Mouse (Mus musculus) limb, embryonic 12.5 days (tissue): ENCODE measurements around the gene Trpm4. TPM values are rescaled to one million over a fixed set of nuclear protein-coding genes. Genes with fewer than 3 reads are reported as not detected.
A peak's percentile ranks its signal among the peaks of the same experiment; 100 is the strongest.
"Not testable (repeated sequence)": the region's sequence is repeated elsewhere in the genome, so short reads cannot be mapped to it uniquely, and the experiment has no call there.

Source experiments
- ATAC-seq: fragments of 200-750 bp; cut with Nextera tagmentation; 2 replicates; pipeline ENCODE4 v1.8.0; 2017; ENCODE audit warnings: low read depth, moderate TSS enrichment; ENCODE audit not compliant: insufficient number of reproducible peaks, insufficient read depth, low FRiP score, low TSS enrichment
- H3K27ac ChIP-seq: fragments of 300-500 bp; sonication (generic); 2 replicates; pipeline ENCODE4 v1.5.1; 2016; ENCODE audit warnings: mild to moderate bottlenecking, moderate library complexity
- H3K27me3 ChIP-seq: fragments of 300-500 bp; sonication (generic); 2 replicates; pipeline ENCODE4 v1.6.1; 2016; ENCODE audit warnings: mild to moderate bottlenecking, moderate library complexity
- H3K36me3 ChIP-seq: fragments of 300-500 bp; sonication (generic); 2 replicates; pipeline ENCODE4 v1.6.1; 2016; ENCODE audit warnings: mild to moderate bottlenecking, moderate library complexity
- H3K4me1 ChIP-seq: fragments of 300-500 bp; sonication (generic); replicated peaks from 2 replicates; pipeline ENCODE4 v1.6.1; 2016
- H3K4me2 ChIP-seq: fragments of 300-500 bp; sonication (generic); 2 replicates; pipeline ENCODE4 v1.6.1; 2016; ENCODE audit warnings: mild to moderate bottlenecking, moderate library complexity
- H3K4me3 ChIP-seq: fragments of 300-500 bp; sonication (generic); replicated peaks from 2 replicates; pipeline ENCODE4 v1.5.1; 2016; ENCODE audit warnings: mild to moderate bottlenecking
- H3K9ac ChIP-seq: fragments of 300-500 bp; sonication (generic); replicated peaks from 2 replicates; pipeline ENCODE4 v1.6.1; 2016; ENCODE audit warnings: mild to moderate bottlenecking, moderate library complexity
- H3K9me3 ChIP-seq: fragments of 300-500 bp; sonication (generic); 2 replicates; pipeline ENCODE4 v1.6.1; 2016; ENCODE audit warnings: mild to moderate bottlenecking, moderate library complexity
- WGBS: fragments of 180-500 bp; shearing (Covaris S2); methylation state at CpG from one replicate; pipeline ENCODE4 v1.1.7; 2016; 5-methylcytosine and 5-hydroxymethylcytosine counted together
- polyA plus RNA-seq: library from polyadenylated mRNA; unstranded; fragments of >200 nt; fragmentation: Nextera tagmentation; extraction: Ambion mirVana; gene quantifications from 2 replicates; pipeline ENCODE4 v1.2.1, GENCODE M21; 2016

The Trpm4 gene
- polyA plus RNA-seq, 1 experiment from 2014 or later: 16.1 TPM

DNA sequence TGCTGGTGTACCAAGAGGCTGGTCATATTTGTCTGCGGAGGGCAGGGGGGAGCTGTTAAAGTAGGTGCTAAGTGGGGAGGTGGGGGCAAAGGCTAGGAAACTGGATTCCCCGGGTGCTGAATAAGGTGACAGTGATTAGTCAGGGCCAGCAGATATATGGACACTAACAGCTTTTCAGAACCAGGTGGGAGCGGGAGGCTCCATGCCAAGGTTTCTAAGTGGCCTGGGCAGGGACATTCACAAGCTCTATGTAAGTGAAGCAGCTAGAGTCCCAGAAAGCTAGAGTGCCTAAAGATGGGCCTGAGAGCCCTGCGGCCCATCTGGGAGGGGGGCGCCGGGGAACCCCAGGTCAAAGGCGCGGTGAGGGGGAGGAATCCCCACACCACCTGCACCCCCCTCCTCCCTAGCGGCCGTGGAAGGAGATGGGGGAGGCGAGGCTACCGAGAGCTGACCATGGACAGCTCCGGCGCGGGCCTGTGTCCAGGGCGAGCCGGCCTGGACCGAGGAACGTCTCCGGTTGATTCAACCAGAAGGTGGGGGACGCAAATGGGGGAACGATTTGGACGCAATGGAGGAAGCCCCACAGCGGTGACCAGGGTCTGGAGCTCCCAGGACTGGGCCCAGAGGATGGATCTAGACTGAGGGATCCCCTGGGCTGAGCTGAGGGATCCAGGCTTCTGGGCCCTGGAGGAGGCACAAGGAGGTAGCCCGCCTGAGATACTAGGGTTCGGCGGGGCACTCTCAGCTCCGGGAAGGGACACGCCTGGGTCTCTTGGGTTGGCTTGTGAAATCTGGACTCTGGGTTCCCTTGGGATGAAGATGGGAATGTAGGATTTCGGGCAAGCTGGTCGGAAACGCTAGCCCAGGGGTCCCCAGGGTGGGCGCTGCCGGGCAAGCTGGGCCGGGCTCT is 32.4 kb upstream of the Trpm4 start:
- ATAC-seq: 0 out of 2 replicates have a peak, but pooled peaks have one; percentile 5
- Histone ChIP-seq H3K36me3 (no peaks in the 10 kb centered on the region), H3K4me1 (peaks cover 39% of the 10 kb centered on the region), H3K4me3 (peak overlapping the region; percentile 66), H3K9me3 (no peaks in the 10 kb centered on the region), H3K27ac (no peak overlapping the region), H3K9ac (peak overlapping the region; percentile 74), H3K4me2 (peak overlapping the region; percentile 95), H3K27me3 (peaks cover 85% of the 10 kb centered on the region)
- 3% methylated on average over 35 of the region's 35 CpGs for WGBS

DNA sequence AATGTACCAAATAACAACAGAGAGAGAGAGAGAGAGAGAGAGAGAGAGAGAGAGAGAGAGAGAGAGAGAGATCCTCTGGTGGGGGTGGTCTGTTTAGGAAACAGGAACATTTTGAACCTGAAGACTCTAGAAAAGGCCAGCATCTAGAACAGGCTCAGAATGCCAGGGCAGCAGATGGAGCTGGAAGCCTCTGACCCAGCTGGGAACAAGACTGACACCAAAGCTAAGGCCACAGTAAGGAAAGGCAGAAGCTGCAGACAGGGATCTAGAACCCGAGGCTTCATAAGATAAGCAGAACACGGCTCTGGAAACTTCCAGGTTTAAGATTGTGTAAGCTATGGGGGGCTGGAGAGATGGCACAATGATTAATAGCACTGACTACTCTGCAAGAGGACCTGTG is 30.4 kb upstream of the Trpm4 start:
- Histone ChIP-seq H3K36me3 (no peaks in the 10 kb centered on the region), H3K4me2 (no peak overlapping the region), H3K27ac (no peak overlapping the region), H3K9ac (no peak overlapping the region), H3K9me3 (no peaks in the 10 kb centered on the region), H3K4me1 (peaks cover 29% of the 10 kb centered on the region), H3K4me3 (no peak overlapping the region), H3K27me3 (peaks cover 87% of the 10 kb centered on the region)
- no peak for ATAC-seq
- 72% methylated on average over 2 of the region's 2 CpGs for WGBS

DNA sequence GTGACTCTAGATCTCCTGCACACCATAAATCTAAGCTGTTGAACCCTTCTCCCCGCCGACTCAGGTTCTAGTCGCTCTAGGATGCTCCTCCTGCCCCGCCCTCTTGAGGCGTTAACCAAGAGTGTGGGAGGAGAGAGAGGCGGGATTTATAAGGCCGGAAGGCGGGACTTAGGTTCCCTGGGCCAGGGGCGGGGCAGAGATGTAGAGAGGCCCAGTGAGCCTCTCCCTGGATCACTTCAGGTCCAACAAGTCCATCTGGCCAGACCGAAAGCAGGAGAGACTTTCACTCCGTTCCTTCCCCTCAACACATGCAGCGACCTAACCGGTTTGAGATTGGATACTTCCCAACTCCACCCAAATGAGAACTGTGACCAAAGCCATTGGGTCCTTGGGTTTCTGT is 29.2 kb upstream of the Trpm4 start:
- Histone ChIP-seq H3K4me1 (peaks cover 27% of the 10 kb centered on the region), H3K9ac (no peak overlapping the region), H3K4me2 (no peak overlapping the region; the same call in 1 of the 2 replicates), H3K4me3 (no peak overlapping the region), H3K27me3 (peaks cover 79% of the 10 kb centered on the region), H3K9me3 (no peaks in the 10 kb centered on the region), H3K36me3 (no peaks in the 10 kb centered on the region), H3K27ac (no peak overlapping the region)
- WGBS: 3% methylated on average over 13 of the region's 13 CpGs
- ATAC-seq: no peak

DNA sequence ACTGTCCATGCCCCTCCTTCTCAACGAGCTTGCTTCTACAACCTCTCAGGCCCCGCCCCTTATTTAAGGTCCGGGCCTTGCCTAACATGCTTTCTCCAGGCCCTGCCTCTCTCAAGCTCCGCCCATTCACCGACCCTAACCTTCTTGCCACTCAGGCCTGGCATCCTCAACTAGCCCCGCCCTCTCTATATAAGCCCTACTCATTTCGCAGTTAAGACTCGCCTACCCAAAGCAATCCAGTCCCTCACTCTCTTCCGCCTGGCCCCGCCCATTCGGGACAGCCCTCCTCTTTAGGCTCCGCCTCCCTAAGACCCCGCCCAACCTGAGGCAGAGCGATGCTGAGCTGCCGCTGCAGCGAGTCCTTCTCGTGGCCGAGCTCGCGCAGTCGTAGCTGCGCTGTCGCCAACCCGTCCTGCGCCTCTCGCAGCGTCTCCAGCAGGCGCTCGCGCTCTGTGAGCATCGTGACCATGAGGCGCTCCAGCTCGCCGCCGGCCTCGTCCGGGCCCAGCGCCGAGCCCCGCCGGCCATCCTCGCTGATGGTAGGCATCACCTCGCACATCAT is 27.7 kb upstream of the Trpm4 start:
- peak; percentile 75 for ATAC-seq
- Histone ChIP-seq H3K27ac (no peak overlapping the region), H3K4me3 (peak overlapping the region; percentile 50), H3K9ac (peak overlapping the region; percentile 60), H3K4me2 (peak overlapping the region; percentile 88), H3K9me3 (no peaks in the 10 kb centered on the region), H3K27me3 (peaks cover 80% of the 10 kb centered on the region), H3K36me3 (no peaks in the 10 kb centered on the region), H3K4me1 (peaks cover 22% of the 10 kb centered on the region)
- under 1% methylated on average over 43 of the region's 43 CpGs for WGBS

DNA sequence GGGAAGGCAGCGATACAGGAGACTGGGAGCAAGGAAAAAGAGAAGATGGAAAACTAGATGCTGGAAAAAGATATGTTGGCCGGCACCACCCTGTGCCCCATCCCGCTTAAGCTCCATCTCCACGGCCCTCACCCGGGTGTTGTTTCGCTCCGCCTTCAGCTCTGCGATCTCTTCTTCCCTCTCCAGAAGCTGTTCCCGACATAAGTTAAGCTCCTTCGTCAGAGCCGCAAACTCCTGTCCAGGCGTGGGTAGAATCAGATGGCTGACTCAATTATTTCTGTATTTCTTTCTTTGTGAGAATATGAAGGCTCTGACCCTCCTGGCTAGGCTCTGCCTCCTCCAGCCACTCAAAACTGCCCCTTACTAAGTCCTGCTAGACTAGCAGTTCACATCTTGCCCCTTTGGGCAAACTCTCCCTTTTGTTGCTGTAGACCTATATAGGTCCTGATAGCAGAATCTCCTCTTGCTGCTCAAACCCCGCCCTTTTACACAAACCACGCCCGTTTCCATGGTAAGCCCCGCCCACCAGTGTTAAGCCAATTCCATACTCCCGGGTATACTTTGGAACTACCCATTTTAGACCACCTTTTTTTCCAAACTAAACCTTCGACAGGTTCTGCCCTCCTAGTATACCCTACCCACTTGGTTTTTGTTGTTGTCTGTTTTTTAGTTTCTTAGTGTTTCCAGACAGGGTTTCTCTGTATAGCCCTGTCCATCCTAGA is 27.0 kb upstream of the Trpm4 start:
- no peaks in the 10 kb centered on the region for H3K9me3 ChIP-seq
- peak; percentile 7; the same call in 1 of the 2 replicates for ATAC-seq
- H3K4me3 ChIP-seq: peak overlapping the region; percentile 50
- no peak overlapping the region for H3K27ac ChIP-seq
- no peak overlapping the region for H3K9ac ChIP-seq
- no peak overlapping the region for H3K4me2 ChIP-seq
- WGBS: 49% methylated on average over 18 of the region's 18 CpGs
- H3K27me3 ChIP-seq: peaks cover 80% of the 10 kb centered on the region
- H3K36me3 ChIP-seq: no peaks in the 10 kb centered on the region
- H3K4me1 ChIP-seq: peaks cover 14% of the 10 kb centered on the region

DNA sequence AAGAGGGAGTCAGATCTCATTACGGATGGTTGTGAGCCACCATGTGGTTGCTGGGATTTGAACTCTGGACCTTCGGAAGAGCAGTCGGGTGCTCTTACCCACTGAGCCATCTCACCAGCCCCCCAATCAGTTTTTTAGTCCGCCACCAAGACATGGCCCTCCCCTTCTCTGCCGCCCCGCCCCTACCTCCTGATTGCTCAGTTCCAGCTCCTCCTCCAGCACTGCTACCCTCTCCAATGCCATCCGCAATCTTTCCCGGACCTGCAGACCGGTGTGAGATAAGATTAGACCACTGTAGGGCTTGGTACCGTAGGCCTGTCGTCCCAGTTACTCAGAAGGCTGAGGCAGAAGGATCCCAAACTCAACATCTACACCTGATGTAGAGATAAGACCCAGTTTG is 25.5 kb upstream of the Trpm4 start:
- H3K9me3 ChIP-seq, ATAC-seq, H3K9ac ChIP-seq, H3K36me3 ChIP-seq, H3K27ac ChIP-seq, H3K4me3 ChIP-seq, H3K4me2 ChIP-seq: not testable (repeated sequence)
- peaks cover 74% of the 10 kb centered on the region for H3K27me3 ChIP-seq
- WGBS: 58% methylated on average over 11 of the region's 11 CpGs
- H3K4me1 ChIP-seq: peaks cover 14% of the 10 kb centered on the region; the same call in 1 of the 2 replicates

DNA sequence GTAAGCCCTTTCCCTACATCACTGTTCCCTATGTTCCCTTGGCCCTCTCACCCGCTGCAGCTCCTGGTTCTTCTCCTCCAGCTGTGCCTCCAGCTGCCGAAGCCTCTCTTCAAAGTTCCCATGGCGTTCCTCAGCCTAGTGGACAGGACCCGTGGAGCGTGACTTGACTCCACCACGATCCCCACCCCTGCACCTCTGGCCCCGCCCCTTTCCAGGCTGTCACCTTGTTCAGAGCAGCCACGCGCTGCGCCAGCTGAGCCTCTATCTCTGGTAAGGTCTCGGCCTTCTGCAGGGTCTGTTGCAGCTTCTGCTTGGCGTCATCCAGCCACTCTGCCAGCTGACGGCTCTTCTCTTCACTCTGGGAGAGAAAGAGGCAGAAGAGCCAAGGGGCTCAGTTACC is 22.5 kb upstream of the Trpm4 start:
- Histone ChIP-seq H3K4me2 (no peak overlapping the region), H3K27me3 (peaks cover 56% of the 10 kb centered on the region), H3K4me3 (no peak overlapping the region), H3K27ac (no peak overlapping the region), H3K9me3 (no peaks in the 10 kb centered on the region), H3K9ac (no peak overlapping the region), H3K36me3 (no peaks in the 10 kb centered on the region), H3K4me1 (no peaks in the 10 kb centered on the region)
- WGBS: 51% methylated on average over 13 of the region's 13 CpGs
- ATAC-seq: no peak

DNA sequence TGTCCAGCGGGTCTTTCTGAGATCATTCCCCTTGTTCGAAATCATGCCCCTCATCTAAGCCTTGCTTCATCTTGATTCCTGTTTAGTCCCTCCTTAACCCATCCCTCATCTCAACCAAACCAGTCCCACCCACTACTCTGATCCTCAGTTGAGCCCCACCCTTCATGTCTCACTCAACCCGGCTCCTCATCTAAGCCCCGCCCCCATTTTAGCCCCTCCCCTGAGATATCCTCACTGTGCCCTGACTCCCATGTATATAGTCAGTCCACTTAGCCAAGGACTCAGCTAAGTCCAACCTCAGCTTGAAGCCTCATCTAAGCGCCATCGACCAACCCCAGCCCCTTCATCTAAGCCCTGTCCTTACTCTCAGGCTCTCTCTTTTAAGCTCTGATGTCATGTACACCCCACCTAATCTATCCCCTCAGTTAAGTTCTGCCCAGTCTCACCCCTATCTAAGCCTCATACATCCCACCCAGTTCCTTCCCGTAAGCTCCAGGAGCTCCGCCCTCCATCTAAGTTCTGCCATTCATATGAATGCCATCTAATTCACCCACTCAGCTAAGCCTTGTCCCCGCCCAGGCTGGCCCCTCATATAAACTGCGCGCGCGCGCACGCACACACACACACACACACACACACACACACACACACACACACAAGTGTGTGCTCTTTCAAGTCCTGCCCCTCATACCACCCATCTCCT is 21.9 kb upstream of the Trpm4 start:
- H3K9ac ChIP-seq: no peak overlapping the region
- 72% methylated on average over 15 of the region's 15 CpGs for WGBS
- no peak overlapping the region for H3K27ac ChIP-seq
- H3K4me3 ChIP-seq: no peak overlapping the region
- ATAC-seq: no peak
- no peak overlapping the region for H3K4me2 ChIP-seq
- peaks cover 53% of the 10 kb centered on the region for H3K27me3 ChIP-seq
- H3K36me3 ChIP-seq: no peaks in the 10 kb centered on the region
- H3K4me1 ChIP-seq: no peaks in the 10 kb centered on the region
- H3K9me3 ChIP-seq: no peaks in the 10 kb centered on the region

DNA sequence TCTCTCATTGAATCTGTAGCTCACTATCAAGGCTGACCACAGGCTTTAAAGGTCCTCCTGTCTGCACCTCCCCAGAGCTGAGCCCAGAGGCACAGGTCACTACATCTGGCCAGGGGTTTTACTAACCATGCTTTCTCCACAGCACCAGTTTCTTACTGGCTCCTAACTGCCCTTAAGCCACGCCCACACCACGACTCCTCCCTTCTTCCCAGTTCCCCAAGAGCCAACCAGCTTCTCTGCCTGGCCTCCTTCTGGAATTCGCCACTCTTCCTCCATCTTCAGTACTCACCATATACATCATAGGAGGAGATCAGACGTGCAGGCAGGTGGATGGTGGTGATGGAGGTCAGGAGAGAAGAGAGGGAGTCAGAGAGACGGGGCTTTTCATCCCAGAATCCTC is 19.5 kb upstream of the Trpm4 start:
- H3K4me3 ChIP-seq: no peak overlapping the region
- no peaks in the 10 kb centered on the region for H3K9me3 ChIP-seq
- no peak overlapping the region for H3K4me2 ChIP-seq
- 15% methylated on average over 5 of the region's 5 CpGs for WGBS
- ATAC-seq: peak; percentile 35; the same call in 1 of the 2 replicates
- no peak overlapping the region for H3K9ac ChIP-seq
- no peaks in the 10 kb centered on the region for H3K36me3 ChIP-seq
- no peak overlapping the region for H3K27ac ChIP-seq
- H3K27me3 ChIP-seq: peaks cover 38% of the 10 kb centered on the region
- H3K4me1 ChIP-seq: no peaks in the 10 kb centered on the region

DNA sequence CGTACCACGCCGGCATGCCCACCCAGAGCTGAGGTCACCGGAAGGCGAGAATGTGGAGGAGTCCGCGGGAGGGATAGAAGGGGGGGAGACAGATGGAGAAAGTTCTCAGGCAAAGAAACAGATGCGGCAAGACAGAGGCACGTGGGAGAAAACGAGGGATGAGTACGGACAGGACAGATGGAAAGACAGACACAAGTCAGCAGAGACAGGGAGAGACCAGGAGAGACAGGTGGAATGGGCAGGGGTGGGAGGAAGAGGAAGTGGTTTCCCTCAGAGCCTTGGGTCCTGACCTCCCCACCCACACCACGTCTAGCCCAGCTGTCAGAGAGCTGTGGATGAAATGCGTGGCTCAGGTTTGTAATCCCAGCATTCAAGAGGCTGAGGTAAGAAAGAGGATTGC is 13.3 kb upstream of the Trpm4 start:
- Histone ChIP-seq H3K4me1 (peaks cover 8% of the 10 kb centered on the region; the same call in 1 of the 2 replicates), H3K4me3 (no peak overlapping the region), H3K27ac (no peak overlapping the region), H3K9ac (no peak overlapping the region), H3K36me3 (no peaks in the 10 kb centered on the region), H3K9me3 (no peaks in the 10 kb centered on the region), H3K4me2 (no peak overlapping the region), H3K27me3 (peaks cover 26% of the 10 kb centered on the region)
- ATAC-seq: no peak
- 74% methylated on average over 13 of the region's 13 CpGs for WGBS

DNA sequence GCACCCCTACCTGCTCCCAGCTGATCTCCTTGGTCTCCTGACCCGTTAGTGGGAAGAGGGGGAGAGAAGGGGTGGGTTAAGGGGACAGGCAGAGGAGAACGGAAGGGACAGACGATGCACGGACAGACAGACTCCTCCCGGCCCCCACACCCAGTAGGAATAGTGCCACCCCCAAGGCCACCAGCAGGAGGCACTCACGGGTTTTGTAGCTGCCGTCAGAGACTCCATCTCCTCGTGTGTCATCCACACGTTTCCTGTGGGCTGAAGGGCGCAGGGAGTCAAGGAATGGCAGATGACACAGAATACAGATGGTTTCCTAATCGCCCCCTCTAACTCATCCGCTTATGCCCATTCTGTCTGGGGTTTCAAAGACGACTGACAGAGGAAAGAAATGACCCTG is 10.0 kb upstream of the Trpm4 start:
- H3K9ac ChIP-seq: no peak overlapping the region
- peaks cover 38% of the 10 kb centered on the region for H3K4me1 ChIP-seq
- no peaks in the 10 kb centered on the region for H3K9me3 ChIP-seq
- 26% methylated on average over 13 of the region's 13 CpGs for WGBS
- no peak overlapping the region for H3K27ac ChIP-seq
- H3K4me3 ChIP-seq: no peak overlapping the region
- no peak overlapping the region for H3K4me2 ChIP-seq
- no peaks in the 10 kb centered on the region for H3K36me3 ChIP-seq
- H3K27me3 ChIP-seq: peaks cover 16% of the 10 kb centered on the region
- no peak for ATAC-seq
